Mouse (Mus musculus): ENCODE data around the gene Pfkfb3. TPM values are rescaled to one million over a fixed set of nuclear protein-coding genes. Genes with fewer than 3 reads are reported as not detected.
A peak's percentile ranks its signal among the peaks of the same experiment; 100 is the strongest.
"Not testable (repeated sequence)": the region's sequence is repeated elsewhere in the genome, so short reads cannot be mapped to it uniquely, and the experiment has no call there.

The Pfkfb3 gene
- polyA plus RNA-seq, 1 experiment from 2014 or later, result 30.0 TPM

DNA sequence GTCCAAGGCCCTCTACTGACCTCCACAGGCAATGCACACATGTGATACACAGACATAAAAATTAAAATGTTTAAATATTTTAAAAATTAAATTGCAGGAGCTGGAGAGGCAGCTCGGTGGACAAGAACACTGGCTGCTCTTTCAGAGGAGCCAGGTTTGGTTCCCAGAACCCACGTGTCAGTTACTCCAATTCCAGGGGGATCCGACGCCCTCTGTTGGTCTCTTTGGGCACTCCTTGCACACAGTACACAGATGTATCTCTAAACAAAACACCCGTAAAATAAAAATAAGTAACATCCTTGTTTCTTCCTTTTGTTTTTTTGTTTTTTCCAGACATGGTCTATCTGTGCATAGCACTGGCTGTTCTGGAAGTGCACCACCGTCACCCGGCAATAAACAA, 10.7 kb downstream of the Pfkfb3 start:
- Histone ChIP-seq H3K9ac (no peak overlapping the region), H3K9me3 (ENCODE audit: low read depth, low read length) (no peaks in the 10 kb centered on the region), H3K36me3 (ENCODE audit: insufficient read depth) (no peaks in the 10 kb centered on the region), H3K27ac (ENCODE audit: low read depth) (no peak overlapping the region), H3K4me3 (ENCODE audit: low read depth, low read length) (no peak overlapping the region), H3K4me2 (no peak overlapping the region), H3K4me1 (ENCODE audit: insufficient read depth) (no peaks in the 10 kb centered on the region), H3K27me3 (ENCODE audit: insufficient read depth, low read length) (no peaks in the 10 kb centered on the region)
- ATAC-seq (ENCODE audit: insufficient read depth) (no peak), DNase-seq (no peak)
- WGBS, result 66% methylated on average over 7 of the region's 7 CpGs
- TF ChIP-seq CTCF (IDR thresholded peaks at IDR 0.05; ENCODE audit: low read depth), result 0 out of 2 replicates have a peak, but pooled peaks have one; percentile 4

DNA sequence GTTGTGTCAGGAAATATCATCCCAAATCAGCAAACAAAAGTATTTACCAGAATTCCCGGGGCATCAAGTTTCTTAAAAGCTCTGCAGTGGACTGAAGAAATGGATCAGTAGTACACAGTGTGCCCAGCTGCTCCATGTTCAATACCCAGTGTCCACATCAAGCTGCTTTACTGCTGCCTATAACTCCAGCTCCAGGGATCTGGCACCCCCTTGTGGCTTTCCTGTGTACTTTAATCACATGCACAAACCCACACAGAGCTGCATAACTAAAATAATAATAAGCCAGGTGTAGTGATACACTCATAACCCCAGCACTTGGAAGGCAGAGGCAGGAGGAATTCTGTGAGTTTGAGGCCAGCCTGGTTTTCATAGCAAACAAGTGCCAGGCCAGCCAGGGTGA, 11.2 kb downstream of the Pfkfb3 start:
- Histone ChIP-seq H3K4me1 (ENCODE audit: insufficient read depth) (no peaks in the 10 kb centered on the region), H3K27me3 (ENCODE audit: insufficient read depth, low read length) (no peaks in the 10 kb centered on the region), H3K27ac (ENCODE audit: low read depth) (no peak overlapping the region), H3K36me3 (ENCODE audit: insufficient read depth) (no peaks in the 10 kb centered on the region), H3K4me3 (ENCODE audit: low read depth, low read length) (no peak overlapping the region), H3K9ac (no peak overlapping the region), H3K9me3 (ENCODE audit: low read depth, low read length) (no peaks in the 10 kb centered on the region), H3K4me2 (no peak overlapping the region)
- peak; percentile 64; the same call in 1 of the 2 replicates for ATAC-seq (ENCODE audit: insufficient read depth)
- WGBS, result 76% methylated on average over 1 of the region's 1 CpGs
- DNase-seq, result peak; percentile 81
- peak; percentile 76 for TF ChIP-seq CTCF (IDR thresholded peaks at IDR 0.05; ENCODE audit: low read depth)

DNA sequence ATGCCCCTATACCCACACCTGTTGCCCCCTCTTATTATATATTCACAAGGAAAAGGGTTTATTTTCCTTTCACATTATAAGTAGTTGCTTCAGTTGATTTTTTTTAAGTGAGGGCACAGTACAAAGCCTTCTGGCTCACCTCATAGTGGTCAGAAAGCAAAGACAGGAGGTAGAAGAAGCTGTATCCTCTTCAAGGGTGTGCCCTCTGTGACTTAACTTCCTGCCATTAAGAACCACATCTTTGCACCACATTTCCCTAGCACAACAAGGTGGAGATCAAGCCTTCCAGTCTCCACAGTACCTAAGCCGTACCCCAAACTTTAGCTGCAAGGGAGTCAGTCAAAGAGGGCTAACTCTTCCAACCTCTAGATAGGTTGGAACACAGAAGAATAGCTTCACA, 11.8 kb downstream of the Pfkfb3 start:
- TF ChIP-seq CTCF (IDR thresholded peaks at IDR 0.05; ENCODE audit: low read depth), result no peak
- no peak overlapping the region for H3K9ac ChIP-seq
- H3K36me3 ChIP-seq (ENCODE audit: insufficient read depth), result no peaks in the 10 kb centered on the region
- H3K27ac ChIP-seq (ENCODE audit: low read depth), result no peak overlapping the region
- no peak overlapping the region for H3K4me2 ChIP-seq
- no peak overlapping the region for H3K4me3 ChIP-seq (ENCODE audit: low read depth, low read length)
- WGBS, result 93% methylated on average over 1 of the region's 1 CpGs
- ATAC-seq (ENCODE audit: insufficient read depth) (no peak), DNase-seq (no peak)
- no peaks in the 10 kb centered on the region for H3K9me3 ChIP-seq (ENCODE audit: low read depth, low read length)
- no peaks in the 10 kb centered on the region for H3K27me3 ChIP-seq (ENCODE audit: insufficient read depth, low read length)
- H3K4me1 ChIP-seq (ENCODE audit: insufficient read depth), result no peaks in the 10 kb centered on the region

DNA sequence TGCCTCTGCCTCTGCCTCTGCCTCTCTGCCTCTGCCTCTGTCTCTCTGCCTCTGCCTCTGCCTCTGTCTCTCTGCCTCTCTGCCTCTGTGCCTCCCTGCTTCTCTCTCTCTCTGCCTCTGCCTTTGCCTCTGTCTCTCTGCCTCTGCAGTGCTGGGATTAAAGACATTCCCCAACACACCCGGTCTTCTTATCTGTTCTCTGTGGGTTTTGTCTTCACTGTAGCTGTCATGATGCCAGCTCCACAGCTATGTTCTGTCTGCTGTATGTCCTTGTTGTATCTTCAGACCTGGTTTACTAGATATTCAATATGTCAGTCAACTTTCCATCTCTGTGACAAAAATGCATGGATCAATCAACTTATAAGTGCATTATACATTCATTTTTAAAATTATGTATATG, 12.3 kb downstream of the Pfkfb3 start:
- DNase-seq; H3K27me3 ChIP-seq (ENCODE audit: insufficient read depth, low read length); ATAC-seq (ENCODE audit: insufficient read depth); H3K4me3 ChIP-seq (ENCODE audit: low read depth, low read length); H3K27ac ChIP-seq (ENCODE audit: low read depth); H3K36me3 ChIP-seq (ENCODE audit: insufficient read depth); H3K4me2 ChIP-seq; H3K9ac ChIP-seq; H3K9me3 ChIP-seq (ENCODE audit: low read depth, low read length); H3K4me1 ChIP-seq (ENCODE audit: insufficient read depth): not testable (repeated sequence)
- WGBS, result 45% methylated on average over 1 of the region's 1 CpGs

DNA sequence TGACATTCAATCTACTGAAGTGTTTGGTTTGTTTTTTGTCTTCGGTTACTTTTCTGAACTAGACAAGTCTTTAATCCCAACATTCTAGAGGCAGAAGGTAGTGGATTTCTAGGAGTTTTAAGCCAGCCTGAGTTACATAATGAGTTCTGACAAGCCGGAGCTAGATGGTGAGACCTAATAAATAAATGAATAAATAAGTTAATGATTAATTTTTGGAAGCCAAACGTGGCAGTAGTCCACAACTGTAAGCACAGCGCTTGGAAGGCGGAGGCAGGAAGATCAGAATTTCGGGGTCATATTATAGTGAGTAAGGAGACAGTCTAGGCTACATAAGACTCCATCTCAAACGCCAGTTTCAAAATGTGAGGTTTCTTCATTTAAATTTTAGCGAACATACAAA, 17.9 kb downstream of the Pfkfb3 start:
- WGBS, result 55% methylated on average over 8 of the region's 8 CpGs
- H3K27ac ChIP-seq (ENCODE audit: low read depth), result no peak overlapping the region
- DNase-seq, result no peak
- H3K27me3 ChIP-seq (ENCODE audit: insufficient read depth, low read length), result no peaks in the 10 kb centered on the region
- H3K4me3 ChIP-seq (ENCODE audit: low read depth, low read length), result peak overlapping the region; percentile 39
- no peak overlapping the region for H3K9ac ChIP-seq
- H3K9me3 ChIP-seq (ENCODE audit: low read depth, low read length), result no peaks in the 10 kb centered on the region
- H3K4me1 ChIP-seq (ENCODE audit: insufficient read depth), result no peaks in the 10 kb centered on the region; the same call in 1 of the 2 replicates
- peak; percentile 2; the same call in 1 of the 2 replicates for ATAC-seq (ENCODE audit: insufficient read depth)
- H3K36me3 ChIP-seq (ENCODE audit: insufficient read depth), result no peaks in the 10 kb centered on the region
- TF ChIP-seq CTCF (IDR thresholded peaks at IDR 0.05; ENCODE audit: low read depth), result no peak
- H3K4me2 ChIP-seq, result peak overlapping the region; percentile 84

DNA sequence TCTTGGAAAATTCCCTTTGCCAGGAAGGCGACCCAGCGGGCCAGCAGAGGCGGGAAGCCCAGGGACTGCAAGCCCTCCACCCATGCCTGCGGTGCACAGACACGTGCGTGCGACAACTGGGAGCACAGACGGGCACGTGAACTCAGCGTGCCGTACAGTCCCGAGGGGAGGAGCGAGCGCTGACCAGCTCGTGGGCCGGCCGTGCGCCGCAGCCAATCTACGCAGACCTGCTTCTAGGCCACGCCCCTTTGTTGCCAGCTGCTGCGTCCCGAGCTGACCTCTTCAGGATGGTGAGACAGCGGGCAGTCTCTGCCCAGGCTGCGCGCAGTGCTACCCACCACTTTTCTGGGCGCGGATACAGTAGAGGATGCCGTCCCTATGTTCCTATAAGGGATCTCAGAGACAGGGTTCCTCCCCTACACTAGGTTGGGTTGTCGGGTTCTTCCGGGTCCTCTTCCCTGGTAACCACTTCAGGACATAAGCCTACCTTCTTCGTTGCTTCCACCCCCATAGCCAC, 18.4 kb downstream of the Pfkfb3 start:
- ATAC-seq (ENCODE audit: insufficient read depth) (peak; percentile 100), DNase-seq (peak; percentile 96)
- no peaks in the 10 kb centered on the region for H3K36me3 ChIP-seq (ENCODE audit: insufficient read depth)
- TF ChIP-seq CTCF (IDR thresholded peaks at IDR 0.05; ENCODE audit: low read depth), result no peak
- H3K4me3 ChIP-seq (ENCODE audit: low read depth, low read length), result peak overlapping the region; percentile 39
- H3K4me1 ChIP-seq (ENCODE audit: insufficient read depth), result no peaks in the 10 kb centered on the region; the same call in 1 of the 2 replicates
- no peaks in the 10 kb centered on the region for H3K27me3 ChIP-seq (ENCODE audit: insufficient read depth, low read length)
- peak overlapping the region; percentile 45 for H3K9ac ChIP-seq
- no peaks in the 10 kb centered on the region for H3K9me3 ChIP-seq (ENCODE audit: low read depth, low read length)
- WGBS, result 0% methylated on average over 32 of the region's 32 CpGs
- no peak overlapping the region for H3K27ac ChIP-seq (ENCODE audit: low read depth)
- peak overlapping the region; percentile 84 for H3K4me2 ChIP-seq

DNA sequence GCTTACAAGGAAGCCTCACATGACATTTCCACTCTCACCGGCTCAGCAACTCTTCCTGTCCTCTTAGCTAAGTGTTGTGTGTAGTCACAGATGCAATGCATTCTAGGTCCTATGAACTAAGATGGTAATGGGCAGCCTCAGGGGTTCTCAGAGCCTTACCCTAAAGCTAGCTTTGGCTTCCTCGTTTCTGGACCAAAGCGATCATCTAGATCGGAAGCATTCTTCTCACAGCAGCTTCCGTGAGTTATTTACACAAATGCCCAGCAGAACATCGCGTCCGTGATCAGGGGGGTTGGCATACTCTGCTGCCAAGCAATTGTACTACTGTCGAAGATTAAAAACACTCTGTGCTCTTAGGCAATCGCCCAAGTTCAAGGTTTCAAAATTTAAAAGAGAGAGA, 19.1 kb downstream of the Pfkfb3 start:
- H3K27ac ChIP-seq (ENCODE audit: low read depth), result no peak overlapping the region
- 8% methylated on average over 10 of the region's 10 CpGs for WGBS
- no peaks in the 10 kb centered on the region; the same call in 1 of the 2 replicates for H3K4me1 ChIP-seq (ENCODE audit: insufficient read depth)
- H3K4me2 ChIP-seq, result peak overlapping the region; percentile 84
- no peak for ATAC-seq (ENCODE audit: insufficient read depth)
- DNase-seq, result peak; percentile 34
- no peaks in the 10 kb centered on the region for H3K36me3 ChIP-seq (ENCODE audit: insufficient read depth)
- H3K27me3 ChIP-seq (ENCODE audit: insufficient read depth, low read length), result no peaks in the 10 kb centered on the region
- no peaks in the 10 kb centered on the region for H3K9me3 ChIP-seq (ENCODE audit: low read depth, low read length)
- no peak for TF ChIP-seq CTCF (IDR thresholded peaks at IDR 0.05; ENCODE audit: low read depth)
- H3K4me3 ChIP-seq (ENCODE audit: low read depth, low read length), result peak overlapping the region; percentile 39
- H3K9ac ChIP-seq, result peak overlapping the region; percentile 45

All from lung, embryonic 14.5 days (tissue).